Comparison of ENCODE assay signal across 10 mouse cellular contexts in genomic region chr1:133210766-133211165, GRCm38 (mm10). TPM values are rescaled to one million over a fixed set of nuclear protein-coding genes. Genes with fewer than 3 reads are reported as not detected.
DNase-seq lines count a peak whose midpoint lies in the region; ATAC-seq lines count a peak whose summit lies in the region.
"Had no signal": no experiment of that assay in that cellular context is flagged by ENCODE, and none has a peak within 500 bp of the region (broad histone marks: within the 10 kb centered on the region; RNA-seq: fewer than 3 reads in every experiment).

No protein-coding gene starts in this region.

- ATAC-seq in midbrain, embryonic 16.5 days: no peak
- ATAC-seq in forebrain, embryonic 13.5 days: no peak
- no peak; the same call in 1 of the 2 replicates for ATAC-seq in heart, embryonic 16.5 days (replicated peaks; ENCODE audit: extremely low read depth, insufficient read depth, low FRiP score)
- ATAC-seq in neural tube, embryonic 14.5 days (ENCODE audit: low read depth): no peak
- no peak for ATAC-seq in liver, embryonic 11.5 days (replicated peaks; ENCODE audit: low FRiP score)
- ATAC-seq: inflammation-experienced regulatory T-cells, adult 6 months had no signal

- 0 out of 2 replicates have a peak, but pooled peaks cover 6% of the 10 kb centered on the region for H3K36me3 ChIP-seq in midbrain, embryonic 10.5 days
- H3K36me3 ChIP-seq in midbrain, embryonic 16.5 days (ENCODE audit: control insufficient read depth, insufficient read depth, low read length): no peaks in the 10 kb centered on the region
- no peaks in the 10 kb centered on the region for H3K36me3 ChIP-seq in forebrain, embryonic 13.5 days (ENCODE audit: poor library complexity, severe bottlenecking)
- H3K36me3 ChIP-seq in heart, embryonic 16.5 days (ENCODE audit: control insufficient read depth, insufficient read depth): no peaks in the 10 kb centered on the region
- no peaks in the 10 kb centered on the region for H3K36me3 ChIP-seq in neural tube, embryonic 14.5 days (ENCODE audit: control insufficient read depth, insufficient read depth, low read length)
- H3K36me3 ChIP-seq in liver, embryonic 11.5 days (ENCODE audit: control insufficient read depth, insufficient read depth, low read length): no peaks in the 10 kb centered on the region
- H3K36me3 ChIP-seq: liver, embryonic 13.5 days had no signal

- no peak overlapping the region for H3K4me3 ChIP-seq in midbrain, embryonic 10.5 days
- H3K4me3 ChIP-seq in midbrain, embryonic 16.5 days (ENCODE audit: low read depth, low read length): no peak overlapping the region
- H3K4me3 ChIP-seq in forebrain, embryonic 13.5 days: no peak overlapping the region
- no peak overlapping the region for H3K4me3 ChIP-seq in heart, embryonic 16.5 days (ENCODE audit: low read length)
- no peak overlapping the region for H3K4me3 ChIP-seq in neural tube, embryonic 14.5 days (ENCODE audit: low read depth, low read length)
- H3K4me3 ChIP-seq in liver, embryonic 11.5 days (ENCODE audit: low read depth, low read length): no peak overlapping the region
- H3K4me3 ChIP-seq: liver, embryonic 13.5 days had no signal

- H3K27me3 ChIP-seq in midbrain, embryonic 10.5 days (ENCODE audit: low read depth, poor library complexity, severe bottlenecking): no peaks in the 10 kb centered on the region
- no peaks in the 10 kb centered on the region for H3K27me3 ChIP-seq in midbrain, embryonic 16.5 days (ENCODE audit: control insufficient read depth, insufficient read depth, low read depth, low read length)
- peaks cover 11% of the 10 kb centered on the region for H3K27me3 ChIP-seq in forebrain, embryonic 13.5 days
- no peaks in the 10 kb centered on the region for H3K27me3 ChIP-seq in heart, embryonic 16.5 days (ENCODE audit: control insufficient read depth, insufficient read depth, low read length)
- H3K27me3 ChIP-seq in neural tube, embryonic 14.5 days (ENCODE audit: control insufficient read depth, insufficient read depth, low read length): no peaks in the 10 kb centered on the region
- peaks cover 3% of the 10 kb centered on the region for H3K27me3 ChIP-seq in liver, embryonic 11.5 days (replicated peaks; ENCODE audit: control insufficient read depth, insufficient read depth, low read length)

- H3K9me3 ChIP-seq in midbrain, embryonic 10.5 days (replicated peaks): no peaks in the 10 kb centered on the region
- no peaks in the 10 kb centered on the region for H3K9me3 ChIP-seq in midbrain, embryonic 16.5 days (replicated peaks; ENCODE audit: control insufficient read depth, low read length, poor library complexity, severe bottlenecking)
- H3K9me3 ChIP-seq in forebrain, embryonic 13.5 days (replicated peaks): no peaks in the 10 kb centered on the region
- H3K9me3 ChIP-seq in heart, embryonic 16.5 days (replicated peaks; ENCODE audit: control insufficient read depth, low read length): no peaks in the 10 kb centered on the region
- H3K9me3 ChIP-seq in neural tube, embryonic 14.5 days (ENCODE audit: control insufficient read depth, low read length): no peaks in the 10 kb centered on the region
- H3K9me3 ChIP-seq in liver, embryonic 11.5 days (ENCODE audit: control insufficient read depth, low read length): no peaks in the 10 kb centered on the region
- H3K9me3 ChIP-seq: liver, embryonic 13.5 days had no signal

- H3K9ac ChIP-seq in midbrain, embryonic 16.5 days (ENCODE audit: low read depth, low read length): no peak overlapping the region
- H3K9ac ChIP-seq in forebrain, embryonic 13.5 days: no peak overlapping the region; the same call in 1 of the 2 replicates
- peak overlapping the region; percentile 24; the same call in 1 of the 2 replicates for H3K9ac ChIP-seq in heart, embryonic 16.5 days (ENCODE audit: low read length)
- 0 out of 2 replicates have a peak overlapping the region, but pooled peaks have one; percentile 21 for H3K9ac ChIP-seq in neural tube, embryonic 14.5 days (replicated peaks; ENCODE audit: low read depth, low read length)
- no peak overlapping the region for H3K9ac ChIP-seq in liver, embryonic 11.5 days (ENCODE audit: low read depth, low read length)
- H3K9ac ChIP-seq: liver, embryonic 13.5 days had no signal

- 77% methylated on average over 7 of the region's 7 CpGs for WGBS in midbrain, embryonic 10.5 days
- WGBS in midbrain, embryonic 16.5 days: 64% methylated on average over 7 of the region's 7 CpGs
- WGBS in forebrain, embryonic 13.5 days: 70% methylated on average over 7 of the region's 7 CpGs
- WGBS in heart, embryonic 16.5 days: 53% methylated on average over 7 of the region's 7 CpGs
- 77% methylated on average over 7 of the region's 7 CpGs for WGBS in neural tube, embryonic 14.5 days
- 78% methylated on average over 7 of the region's 7 CpGs for WGBS in liver, embryonic 11.5 days

- no peak overlapping the region for H3K4me2 ChIP-seq in midbrain, embryonic 16.5 days (ENCODE audit: low read length)
- H3K4me2 ChIP-seq in forebrain, embryonic 13.5 days: 0 out of 2 replicates have a peak overlapping the region, but pooled peaks have one; percentile 10
- no peak overlapping the region for H3K4me2 ChIP-seq in heart, embryonic 16.5 days (ENCODE audit: low read depth, low read length)
- H3K4me2 ChIP-seq in neural tube, embryonic 14.5 days (ENCODE audit: low read depth, low read length): no peak overlapping the region
- H3K4me2 ChIP-seq in liver, embryonic 11.5 days: no peak overlapping the region
- H3K4me2 ChIP-seq: liver, embryonic 13.5 days had no signal

- peak overlapping the region; percentile 88 for H3K27ac ChIP-seq in midbrain, embryonic 10.5 days (replicated peaks)
- H3K27ac ChIP-seq in midbrain, embryonic 16.5 days (ENCODE audit: low read length): no peak overlapping the region
- H3K27ac ChIP-seq in forebrain, embryonic 13.5 days: peak overlapping the region; percentile 67; the same call in 1 of the 2 replicates
- peak overlapping the region; percentile 16 for H3K27ac ChIP-seq in heart, embryonic 16.5 days (ENCODE audit: low read length)
- H3K27ac ChIP-seq in neural tube, embryonic 14.5 days (ENCODE audit: low read depth, low read length): no peak overlapping the region
- H3K27ac ChIP-seq in liver, embryonic 11.5 days (ENCODE audit: low read depth, low read length): no peak overlapping the region
- H3K27ac ChIP-seq: liver, embryonic 13.5 days had no signal

- no peak for DNase-seq in midbrain, embryonic 10.5 days (ENCODE audit: low spot score)
- DNase-seq in embryo, embryonic 11 days: no peak
- no peak for DNase-seq in right cerebral cortex, postnatal 25 days
- no peak for DNase-seq in liver, embryonic 11.5 days (ENCODE audit: low spot score)
- DNase-seq: liver, embryonic 13.5 days had no signal

- H3K4me1 ChIP-seq in midbrain, embryonic 10.5 days: peaks cover 73% of the 10 kb centered on the region
- H3K4me1 ChIP-seq in midbrain, embryonic 16.5 days (ENCODE audit: control insufficient read depth, insufficient read depth, low read length): peaks cover 29% of the 10 kb centered on the region
- peaks cover 46% of the 10 kb centered on the region for H3K4me1 ChIP-seq in forebrain, embryonic 13.5 days
- H3K4me1 ChIP-seq in heart, embryonic 16.5 days (ENCODE audit: control insufficient read depth, insufficient read depth, low read length): peaks cover 15% of the 10 kb centered on the region
- peaks cover 35% of the 10 kb centered on the region for H3K4me1 ChIP-seq in neural tube, embryonic 14.5 days (ENCODE audit: control insufficient read depth, insufficient read depth, low read length)
- H3K4me1 ChIP-seq in liver, embryonic 11.5 days (replicated peaks; ENCODE audit: control insufficient read depth, insufficient read depth, low read length): peaks cover 3% of the 10 kb centered on the region; the same call in 1 of the 2 replicates

RNA-seq across cellular contexts. Expression of gene Plekha6, which starts 46.8 kb away (rescaled TPM):
- polyA plus RNA-seq in midbrain, embryonic 10.5 days (2016; fragmentation: Nextera tagmentation; extraction: Ambion mirVana): 12.5 and 15.7 TPM in 2 replicates
- polyA plus RNA-seq in midbrain, embryonic 16.5 days (2015; fragmentation: Nextera tagmentation; extraction: Ambion mirVana): 17.3 and 22.2 TPM in 2 replicates
- polyA plus RNA-seq in forebrain, embryonic 13.5 days (2015; fragmentation: Nextera tagmentation; extraction: Ambion mirVana): 13.5 and 14.9 TPM in 2 replicates
- polyA plus RNA-seq in heart, embryonic 16.5 days (2015; fragmentation: Nextera tagmentation; extraction: Ambion mirVana): 12.3 and 14.0 TPM in 2 replicates
- 25.5 and 27.9 TPM in 2 replicates for polyA plus RNA-seq in neural tube, embryonic 14.5 days (2014; fragmentation: Nextera tagmentation; extraction: Ambion mirVana)
- 4.1 and 4.3 TPM in 2 replicates for polyA plus RNA-seq in liver, embryonic 11.5 days (2014; fragmentation: Nextera tagmentation; extraction: Ambion mirVana)

Comparison
In these comparisons a context has a peak if more than half of its experiments do, and no peak if none do; other contexts are left out.
1. H3K27ac ChIP-seq: peak in midbrain, embryonic 10.5 days (single experiment), forebrain, embryonic 13.5 days (single experiment) and heart, embryonic 16.5 days (single experiment); none in midbrain, embryonic 16.5 days (single experiment), neural tube, embryonic 14.5 days (single experiment) and liver, embryonic 11.5 days (single experiment).
2. H3K9ac ChIP-seq: peak in heart, embryonic 16.5 days (single experiment) and neural tube, embryonic 14.5 days (single experiment); none in midbrain, embryonic 16.5 days (single experiment), forebrain, embryonic 13.5 days (single experiment) and liver, embryonic 11.5 days (single experiment).